Mouse (Mus musculus) spleen, adult 2 months (tissue): ENCODE results near the gene Psmc3ip. TPM values are rescaled to one million over a fixed set of nuclear protein-coding genes. Genes with fewer than 3 reads are reported as not detected.

ENCODE experiments used
- DNase-seq, 2 experiments: peaks; one replicate each; pipeline versions ENCODE4 v3.0.0 to v3.0.0-alpha.2; 2012 to 2021; ENCODE audit warnings: low spot score in 2 of 2, low read depth in 1 of 2
- H3K27ac ChIP-seq: fragments of 200-500 bp; 2 replicates; pipeline ENCODE4 v1.5.1; 2012; ENCODE audit warnings: low read length, inconsistent platforms; ENCODE audit not compliant: insufficient read depth
- H3K27me3 ChIP-seq: fragments of 200-500 bp; 2 replicates; pipeline ENCODE4 v1.6.1; 2012; ENCODE audit warnings: mild to moderate bottlenecking, moderate library complexity, low read length, inconsistent platforms; ENCODE audit not compliant: control insufficient read depth, insufficient read depth
- H3K36me3 ChIP-seq: fragments of 200-500 bp; 2 replicates; pipeline ENCODE4 v1.6.1; 2012; ENCODE audit warnings: mild to moderate bottlenecking, low read length, inconsistent platforms; ENCODE audit not compliant: control insufficient read depth, insufficient read depth
- H3K4me1 ChIP-seq: fragments of 200-500 bp; 2 replicates; pipeline ENCODE4 v1.6.1; 2011; ENCODE audit warnings: inconsistent platforms; ENCODE audit not compliant: control insufficient read depth, insufficient read depth, insufficient read length
- H3K4me3 ChIP-seq: fragments of 200-500 bp; 2 replicates; pipeline ENCODE4 v1.5.1; 2011; ENCODE audit warnings: mild to moderate bottlenecking, inconsistent platforms; ENCODE audit not compliant: insufficient read depth, insufficient read length; ENCODE audit errors: extremely low read depth
- CTCF ChIP-seq: fragments of 200-500 bp; IDR thresholded peaks from 2 replicates; pipeline ENCODE4 v1.5.1; 2011; ENCODE audit warnings: mild to moderate bottlenecking, inconsistent platforms; ENCODE audit not compliant: insufficient read depth, insufficient read length, insufficient replicate concordance; ENCODE audit errors: extremely low read depth
- POLR2A ChIP-seq: fragments of 200-500 bp; IDR thresholded peaks from 2 replicates; pipeline ENCODE4 v1.6.1; 2011; ENCODE audit warnings: low read depth, low read length, inconsistent platforms
- WGBS: fragments of 180-500 bp; shearing (Covaris S2); methylation state at CpG from one replicate; pipeline ENCODE4 v1.1.7; 2018; 5-methylcytosine and 5-hydroxymethylcytosine counted together
- polyA plus RNA-seq: library from polyadenylated mRNA; depleted of rRNA; stranded (reverse); fragments of >200 nt; gene quantifications from 2 replicates; pipeline ENCODE4 v1.2.3, GENCODE M21; 2012

Gene Psmc3ip
- polyA plus RNA-seq, 1 experiment, result 0.90 TPM

DNA sequence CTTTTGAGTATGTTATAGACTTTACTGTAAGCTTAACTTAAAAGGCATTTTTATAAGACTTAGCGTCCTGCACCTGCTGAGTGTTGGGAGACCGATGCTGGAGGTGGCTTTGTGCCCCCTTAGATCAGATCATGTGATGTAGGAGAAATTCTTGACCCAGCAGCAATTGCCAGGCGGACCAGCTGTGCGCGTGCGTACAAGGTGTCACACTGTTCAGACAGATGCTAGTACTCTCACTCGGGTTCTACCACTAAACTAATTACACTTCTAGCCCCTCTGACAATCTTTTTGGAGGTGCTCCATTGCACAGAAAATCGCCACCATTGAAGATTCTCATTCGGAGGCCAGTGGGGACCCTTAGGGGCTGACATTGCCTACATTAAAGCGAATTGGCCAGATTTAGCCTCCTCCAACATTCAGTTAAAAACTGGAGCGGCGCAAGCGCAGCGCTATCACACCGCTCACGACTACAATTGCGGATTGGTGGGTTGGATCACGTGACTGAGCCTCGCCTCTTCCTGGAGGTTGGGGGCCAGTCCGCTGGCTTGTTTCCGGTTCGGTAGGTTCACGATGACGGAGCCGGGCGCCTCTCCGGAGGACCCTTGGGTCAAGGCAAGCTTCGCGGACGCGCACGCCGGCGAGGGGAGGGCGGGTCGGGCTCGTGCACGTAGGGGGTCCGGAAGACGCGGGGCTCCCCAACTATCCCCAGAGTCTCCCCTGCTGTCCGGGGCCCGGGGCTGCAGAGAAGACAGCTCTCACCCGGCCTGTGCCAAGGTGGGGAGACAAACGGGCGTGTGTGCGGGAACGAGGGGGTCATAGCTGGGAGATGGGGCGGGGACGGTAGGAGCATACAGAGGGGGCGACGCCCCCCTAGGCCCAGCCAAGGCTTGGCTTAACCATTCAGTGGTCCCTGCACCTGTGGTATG, 8.2 kb downstream of the Psmc3ip start, which contains the start of gene Mlx:
Gene Mlx (plus strand): TSS at position 522 of the 926 bp plus-strand sequence.
- 2% methylated on average over 52 of the region's 52 CpGs for whole genome bisulfite sequencing
- Histone ChIP-seq H3K4me1 (peaks cover 17% of the 10 kb centered on the region; the same call in 1 of the 2 replicates), H3K36me3 (peaks cover 24% of the 10 kb centered on the region), H3K27ac (peak within 1 kb of the TSS; percentile 68), H3K4me3 (peak within 1 kb of the TSS; percentile 76), H3K27me3 (no peaks in the 10 kb centered on the region)
- TF ChIP-seq CTCF (no peak), POLR2A (peak; percentile 27)
- peak; percentile 83 to 92 for DNase-seq

DNA sequence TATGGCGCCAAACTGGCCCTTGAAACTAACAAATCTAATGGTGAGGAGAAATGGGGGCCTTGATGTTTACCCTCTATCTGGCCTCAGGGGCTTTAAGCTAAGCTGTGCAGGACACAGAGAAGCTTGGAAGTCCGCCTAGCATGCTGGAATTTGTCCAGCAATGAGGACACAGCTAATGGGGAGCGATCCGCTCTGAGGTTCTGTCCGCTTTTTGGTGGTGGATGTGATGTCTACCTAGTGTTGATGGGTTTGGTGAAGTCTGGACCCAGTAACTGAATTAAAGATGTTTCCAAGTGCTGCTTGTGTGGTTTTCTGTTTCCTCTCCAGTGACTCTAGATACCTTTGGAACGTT, 8.9 kb downstream of the Psmc3ip start:
- no peaks in the 10 kb centered on the region for H3K27me3 ChIP-seq
- no peak overlapping the region for H3K4me3 ChIP-seq
- H3K4me1 ChIP-seq, result peaks cover 17% of the 10 kb centered on the region; the same call in 1 of the 2 replicates
- peaks cover 19% of the 10 kb centered on the region for H3K36me3 ChIP-seq
- 80% methylated on average over 6 of the region's 6 CpGs for WGBS
- TF ChIP-seq CTCF, result no peak
- TF ChIP-seq POLR2A, result no peak
- DNase-seq, result no peak
- H3K27ac ChIP-seq, result no peak overlapping the region

DNA sequence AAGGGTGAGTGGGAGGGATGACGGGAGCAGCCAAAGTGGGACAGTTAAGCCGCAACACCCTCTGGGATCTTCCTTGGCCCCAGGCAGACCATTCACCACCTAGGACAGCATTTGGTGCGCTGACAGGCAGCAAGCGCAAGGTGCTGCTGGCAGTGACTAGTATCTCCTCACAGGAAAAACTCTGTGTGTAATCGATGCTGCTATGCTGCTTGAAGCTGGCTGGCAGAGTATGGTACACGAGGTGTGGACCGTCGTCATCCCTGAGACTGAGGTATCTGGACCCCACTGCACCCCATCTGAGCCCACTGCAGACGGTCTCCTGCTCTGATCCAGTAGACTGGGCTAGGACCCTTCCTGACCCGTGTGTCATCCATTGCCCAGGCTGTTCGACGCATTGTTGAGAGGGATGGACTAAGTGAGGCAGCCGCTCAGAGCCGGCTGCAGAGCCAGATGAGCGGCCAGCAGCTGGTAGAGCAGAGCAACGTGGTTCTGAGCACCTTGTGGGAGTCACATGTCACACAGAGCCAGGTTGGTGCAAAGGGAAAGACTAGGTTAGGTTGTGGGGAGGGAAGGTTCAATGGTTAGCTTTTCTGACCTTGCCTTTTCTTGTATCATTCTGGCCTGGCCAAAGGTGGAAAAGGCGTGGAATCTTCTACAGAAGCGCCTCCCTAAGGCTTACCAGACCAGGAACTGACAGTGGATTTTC, 9.5 kb downstream of the Psmc3ip start:
- H3K27me3 ChIP-seq, result no peaks in the 10 kb centered on the region
- DNase-seq, result no peak
- 95% methylated on average over 18 of the region's 18 CpGs for WGBS
- TF ChIP-seq POLR2A (no peak), CTCF (no peak)
- no peak overlapping the region for H3K4me3 ChIP-seq
- peaks cover 17% of the 10 kb centered on the region; the same call in 1 of the 2 replicates for H3K4me1 ChIP-seq
- no peak overlapping the region for H3K27ac ChIP-seq
- peaks cover 16% of the 10 kb centered on the region for H3K36me3 ChIP-seq

DNA sequence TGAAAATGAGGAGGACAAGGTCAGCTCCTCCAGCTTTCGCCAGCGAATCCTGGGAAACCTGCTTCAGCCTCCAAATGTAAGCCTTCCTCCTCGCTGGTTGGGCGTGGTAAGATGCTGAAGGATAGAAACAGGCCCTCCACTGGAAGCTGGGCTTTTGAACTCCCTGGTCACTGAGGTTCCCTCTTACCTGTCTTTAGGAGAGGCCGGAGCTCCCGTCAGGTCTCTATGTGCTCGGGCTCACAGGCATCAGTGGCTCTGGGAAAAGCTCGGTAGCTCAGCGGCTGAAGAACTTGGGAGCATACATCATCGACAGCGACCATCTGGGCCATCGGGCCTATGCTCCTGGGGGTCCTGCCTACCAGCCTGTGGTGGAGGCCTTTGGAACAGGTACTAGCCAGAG, 10.4 kb downstream of the Psmc3ip start:
- 97% methylated on average over 12 of the region's 12 CpGs for WGBS
- H3K27me3 ChIP-seq, result peaks cover under 1% of the 10 kb centered on the region; the same call in 1 of the 2 replicates
- H3K4me3 ChIP-seq, result no peak overlapping the region
- H3K27ac ChIP-seq, result no peak overlapping the region
- peaks cover 10% of the 10 kb centered on the region for H3K36me3 ChIP-seq
- no peak for DNase-seq
- TF ChIP-seq CTCF, result no peak
- TF ChIP-seq POLR2A, result no peak
- H3K4me1 ChIP-seq, result peaks cover 17% of the 10 kb centered on the region; the same call in 1 of the 2 replicates

DNA sequence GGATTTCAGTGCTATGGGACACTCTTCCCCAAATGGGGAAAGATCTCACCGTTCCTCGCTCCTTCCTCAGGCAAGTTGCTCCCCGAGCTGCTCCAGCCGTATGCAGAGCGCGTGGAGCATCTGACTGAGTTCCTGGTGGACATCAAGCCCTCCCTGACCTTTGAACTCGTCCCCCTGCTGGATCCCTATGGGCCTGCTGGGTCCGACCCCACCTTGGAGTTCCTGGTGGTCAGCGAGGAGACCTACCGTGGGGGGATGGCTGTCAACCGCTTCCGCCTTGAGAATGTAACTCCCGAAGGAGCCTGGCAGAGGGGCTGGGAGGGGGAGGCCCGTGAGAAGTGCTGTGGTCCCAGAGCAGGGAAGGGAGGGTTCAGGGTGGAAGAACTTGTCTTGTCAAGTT, 11.0 kb downstream of the Psmc3ip start:
- peaks cover 6% of the 10 kb centered on the region for H3K36me3 ChIP-seq
- no peak for DNase-seq
- H3K4me1 ChIP-seq, result peaks cover 17% of the 10 kb centered on the region; the same call in 1 of the 2 replicates
- H3K27me3 ChIP-seq, result peaks cover 4% of the 10 kb centered on the region
- no peak overlapping the region for H3K4me3 ChIP-seq
- H3K27ac ChIP-seq, result no peak overlapping the region
- 93% methylated on average over 14 of the region's 14 CpGs for WGBS
- TF ChIP-seq POLR2A (no peak), CTCF (no peak)

DNA sequence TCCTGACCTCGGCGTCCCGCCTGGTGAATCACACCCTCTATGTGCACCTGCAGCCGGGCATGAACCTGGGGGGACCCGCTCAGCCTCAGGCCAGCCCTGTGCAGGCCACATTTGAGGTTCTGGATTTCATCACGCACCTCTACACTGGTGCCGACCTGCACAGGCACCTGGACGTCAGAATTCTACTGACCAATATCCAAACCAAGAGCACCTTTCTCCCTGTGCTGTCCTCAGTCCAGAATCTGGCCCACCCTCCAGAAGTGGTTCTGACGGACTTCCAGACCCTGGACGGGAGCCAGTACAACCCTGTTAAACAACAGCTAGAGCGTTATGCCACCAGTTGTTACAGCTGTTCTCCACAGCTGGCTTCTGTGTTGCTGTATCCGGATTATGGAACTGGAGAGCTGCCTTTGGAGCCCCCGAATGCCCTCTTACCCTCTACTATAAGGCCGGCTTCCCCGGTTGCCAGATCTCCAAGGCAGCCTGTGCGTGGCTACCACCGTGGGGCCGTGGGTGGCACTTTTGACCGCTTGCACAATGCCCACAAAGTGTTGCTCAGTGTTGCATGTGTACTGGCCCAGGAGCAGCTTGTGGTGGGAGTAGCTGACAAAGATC, 12.0 kb downstream of the Psmc3ip start:
- H3K4me3 ChIP-seq, result peak overlapping the region; percentile 84
- peaks cover 6% of the 10 kb centered on the region for H3K27me3 ChIP-seq
- H3K27ac ChIP-seq, result peak overlapping the region; percentile 83
- peaks cover 2% of the 10 kb centered on the region; the same call in 1 of the 2 replicates for H3K36me3 ChIP-seq
- TF ChIP-seq CTCF (no peak), POLR2A (no peak)
- no peak for DNase-seq
- WGBS, result 41% methylated on average over 19 of the region's 19 CpGs
- H3K4me1 ChIP-seq, result peaks cover 17% of the 10 kb centered on the region; the same call in 1 of the 2 replicates
